Mouse (Mus musculus): ENCODE measurements around the gene Irs2. TPM values are rescaled to one million over a fixed set of nuclear protein-coding genes. Genes with fewer than 3 reads are reported as not detected.
A peak's percentile ranks its signal among the peaks of the same experiment; 100 is the strongest.

Irs2 gene
- polyA plus RNA-seq, 1 experiment from 2014 or later: 7.2 TPM

- no peak overlapping the region for H3K4me2 ChIP-seq (replicated peaks; ENCODE audit: low read depth, low read length)
- H3K36me3 ChIP-seq (ENCODE audit: insufficient read depth, low read length): no peaks in the 10 kb centered on the region
- 26% methylated on average over 2 of the region's 2 CpGs for WGBS
- DNase-seq (ENCODE audit: low spot score) (no peak), ATAC-seq (no peak)
- no peaks in the 10 kb centered on the region for H3K27me3 ChIP-seq (replicated peaks; ENCODE audit: insufficient read depth, low read length)
- H3K4me3 ChIP-seq (ENCODE audit: low read depth, low read length): no peak overlapping the region
- no peaks in the 10 kb centered on the region for H3K9me3 ChIP-seq (ENCODE audit: low read length)
- peaks cover 20% of the 10 kb centered on the region; the same call in 1 of the 2 replicates for H3K4me1 ChIP-seq (ENCODE audit: insufficient read depth, low read depth, low read length)
- no peak overlapping the region for H3K9ac ChIP-seq (replicated peaks; ENCODE audit: low read depth)
- TF ChIP-seq CTCF (IDR thresholded peaks at IDR 0.05): no peak
- no peak for TF ChIP-seq EP300 (IDR thresholded peaks at IDR 0.05)
- no peak overlapping the region for H3K27ac ChIP-seq (ENCODE audit: low read length)
Measured at GRCm38 (mm10) chr8:10974659-10975058, 33.6 kb downstream of the Irs2 start.

GRCm38 (mm10) chr8:10974126-10974525, 34.1 kb downstream of the Irs2 start:
- 69% methylated on average over 4 of the region's 4 CpGs for WGBS
- no peak overlapping the region for H3K9ac ChIP-seq (replicated peaks; ENCODE audit: low read depth)
- no peak overlapping the region for H3K4me3 ChIP-seq (ENCODE audit: low read depth, low read length)
- no peak overlapping the region for H3K4me2 ChIP-seq (replicated peaks; ENCODE audit: low read depth, low read length)
- TF ChIP-seq CTCF (IDR thresholded peaks at IDR 0.05): no peak
- no peak for TF ChIP-seq EP300 (IDR thresholded peaks at IDR 0.05)
- peaks cover 18% of the 10 kb centered on the region; the same call in 1 of the 2 replicates for H3K4me1 ChIP-seq (ENCODE audit: insufficient read depth, low read depth, low read length)
- H3K27ac ChIP-seq (ENCODE audit: low read length): no peak overlapping the region
- no peaks in the 10 kb centered on the region for H3K27me3 ChIP-seq (replicated peaks; ENCODE audit: insufficient read depth, low read length)
- H3K36me3 ChIP-seq (ENCODE audit: insufficient read depth, low read length): no peaks in the 10 kb centered on the region
- DNase-seq (ENCODE audit: low spot score) (no peak), ATAC-seq (no peak)
- no peaks in the 10 kb centered on the region for H3K9me3 ChIP-seq (ENCODE audit: low read length)

DNA sequence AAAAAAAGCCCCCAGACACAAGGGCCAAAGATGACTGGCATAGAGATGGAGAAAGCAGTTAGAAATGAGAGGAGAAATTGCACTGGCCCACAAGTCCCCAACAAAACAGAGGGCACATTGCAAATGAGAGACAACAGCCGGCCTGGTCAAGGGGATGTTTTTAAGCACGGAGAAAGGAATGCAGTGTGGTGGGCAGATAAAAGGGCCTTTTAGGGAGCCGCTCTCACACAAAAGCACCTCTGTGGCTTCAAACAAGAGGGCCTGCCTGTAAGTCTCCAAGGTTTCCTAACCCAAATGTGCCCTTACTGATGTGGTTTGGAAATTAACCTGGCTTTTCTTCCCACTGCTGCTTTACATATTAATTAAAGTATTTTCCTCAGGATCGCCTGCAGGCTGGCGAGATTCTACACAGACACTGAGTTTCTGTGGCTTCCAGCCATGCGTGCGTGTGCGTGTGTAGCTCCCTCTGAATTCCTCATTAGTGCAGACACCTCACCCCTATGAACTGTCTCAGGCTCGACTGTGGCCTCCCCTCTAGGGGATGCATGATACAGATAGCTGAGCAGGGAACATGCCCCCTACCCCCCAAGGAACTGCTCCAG, 35.3 kb downstream of the Irs2 start:
- Histone ChIP-seq H3K4me3 (ENCODE audit: low read depth, low read length) (no peak overlapping the region), H3K4me2 (replicated peaks; ENCODE audit: low read depth, low read length) (no peak overlapping the region), H3K36me3 (ENCODE audit: insufficient read depth, low read length) (no peaks in the 10 kb centered on the region), H3K27ac (ENCODE audit: low read length) (no peak overlapping the region), H3K9me3 (ENCODE audit: low read length) (no peaks in the 10 kb centered on the region), H3K27me3 (replicated peaks; ENCODE audit: insufficient read depth, low read length) (no peaks in the 10 kb centered on the region), H3K4me1 (ENCODE audit: insufficient read depth, low read depth, low read length) (peaks cover 8% of the 10 kb centered on the region; the same call in 1 of the 2 replicates), H3K9ac (replicated peaks; ENCODE audit: low read depth) (no peak overlapping the region)
- 51% methylated on average over 9 of the region's 9 CpGs for WGBS
- ATAC-seq (no peak), DNase-seq (ENCODE audit: low spot score) (no peak)
- no peak for TF ChIP-seq EP300 (IDR thresholded peaks at IDR 0.05)
- TF ChIP-seq CTCF (IDR thresholded peaks at IDR 0.05): no peak

- Histone ChIP-seq H3K27ac (ENCODE audit: low read length) (no peak overlapping the region), H3K36me3 (ENCODE audit: insufficient read depth, low read length) (no peaks in the 10 kb centered on the region), H3K9ac (replicated peaks; ENCODE audit: low read depth) (no peak overlapping the region), H3K4me2 (replicated peaks; ENCODE audit: low read depth, low read length) (no peak overlapping the region), H3K27me3 (replicated peaks; ENCODE audit: insufficient read depth, low read length) (no peaks in the 10 kb centered on the region), H3K9me3 (ENCODE audit: low read length) (no peaks in the 10 kb centered on the region), H3K4me1 (ENCODE audit: insufficient read depth, low read depth, low read length) (peaks cover 2% of the 10 kb centered on the region; the same call in 1 of the 2 replicates), H3K4me3 (ENCODE audit: low read depth, low read length) (no peak overlapping the region)
- no peak for TF ChIP-seq EP300 (IDR thresholded peaks at IDR 0.05)
- TF ChIP-seq CTCF (IDR thresholded peaks at IDR 0.05): no peak
- WGBS: 48% methylated on average over 3 of the region's 3 CpGs
- ATAC-seq (no peak), DNase-seq (ENCODE audit: low spot score) (no peak)
Measured at GRCm38 (mm10) chr8:10971984-10972383, 36.3 kb downstream of the Irs2 start.

GRCm38 (mm10) chr8:10971509-10971908, 36.7 kb downstream of the Irs2 start:
- 68% methylated on average over 5 of the region's 5 CpGs for WGBS
- Histone ChIP-seq H3K36me3 (ENCODE audit: insufficient read depth, low read length) (no peaks in the 10 kb centered on the region), H3K4me3 (ENCODE audit: low read depth, low read length) (no peak overlapping the region), H3K4me2 (replicated peaks; ENCODE audit: low read depth, low read length) (no peak overlapping the region), H3K27me3 (replicated peaks; ENCODE audit: insufficient read depth, low read length) (no peaks in the 10 kb centered on the region), H3K9ac (replicated peaks; ENCODE audit: low read depth) (no peak overlapping the region), H3K4me1 (ENCODE audit: insufficient read depth, low read depth, low read length) (peaks cover 2% of the 10 kb centered on the region; the same call in 1 of the 2 replicates), H3K27ac (ENCODE audit: low read length) (no peak overlapping the region), H3K9me3 (ENCODE audit: low read length) (no peaks in the 10 kb centered on the region)
- no peak for TF ChIP-seq EP300 (IDR thresholded peaks at IDR 0.05)
- TF ChIP-seq CTCF (IDR thresholded peaks at IDR 0.05): no peak
- ATAC-seq (no peak), DNase-seq (ENCODE audit: low spot score) (no peak)

GRCm38 (mm10) chr8:10970496-10971456, 37.5 kb downstream of the Irs2 start:
- Histone ChIP-seq H3K4me1 (ENCODE audit: insufficient read depth, low read depth, low read length) (peaks cover 2% of the 10 kb centered on the region; the same call in 1 of the 2 replicates), H3K27ac (ENCODE audit: low read length) (no peak overlapping the region)

More at GRCm38 (mm10) chr8:10970496-10971456, 37.5 kb downstream of the Irs2 start:
- TF ChIP-seq EP300 (IDR thresholded peaks at IDR 0.05): no peak
- no peak for TF ChIP-seq CTCF (IDR thresholded peaks at IDR 0.05)
- H3K36me3 ChIP-seq (ENCODE audit: insufficient read depth, low read length): no peaks in the 10 kb centered on the region
- WGBS: 70% methylated on average over 13 of the region's 13 CpGs
- no peaks in the 10 kb centered on the region for H3K27me3 ChIP-seq (replicated peaks; ENCODE audit: insufficient read depth, low read length)
- no peaks in the 10 kb centered on the region for H3K9me3 ChIP-seq (ENCODE audit: low read length)
- DNase-seq (ENCODE audit: low spot score) (peak; percentile 52), ATAC-seq (peak; percentile 30; the same call in 1 of the 2 replicates)
- no peak overlapping the region for H3K4me2 ChIP-seq (replicated peaks; ENCODE audit: low read depth, low read length)
- H3K9ac ChIP-seq (replicated peaks; ENCODE audit: low read depth): no peak overlapping the region
- no peak overlapping the region for H3K4me3 ChIP-seq (ENCODE audit: low read depth, low read length)

Measured in lung, postnatal 0 days (tissue).